Mouse (Mus musculus): ENCODE data around the gene Kdelr2. TPM values are rescaled to one million over a fixed set of nuclear protein-coding genes. Genes with fewer than 3 reads are reported as not detected.

Kdelr2 gene
- polyA plus RNA-seq, 1 experiment from 2014 or later: 196 TPM

GRCm38 (mm10) chr5:143463671-143464070 lies 60.0 kb downstream of the Kdelr2 start:
- no peak for DNase-seq (ENCODE audit: low spot score)
- 77% methylated on average over 11 of the region's 11 CpGs for WGBS
- no peak for ATAC-seq (replicated peaks; ENCODE audit: low FRiP score)

GRCm38 (mm10) chr5:143464100-143464756 lies 60.6 kb downstream of the Kdelr2 start, which contains the start of gene Daglb:
Gene Daglb (plus strand): TSS chr5:143464584.
- DNase-seq (ENCODE audit: low spot score) (peak; percentile 93), ATAC-seq (replicated peaks; ENCODE audit: low FRiP score) (peak; percentile 95)
- Histone ChIP-seq H3K9me3 (ENCODE audit: control insufficient read depth, low read length) (no peaks in the 10 kb centered on the region), H3K4me1 (replicated peaks; ENCODE audit: control insufficient read depth, insufficient read depth, low read length) (peaks cover 4% of the 10 kb centered on the region; the same call in 1 of the 2 replicates), H3K27me3 (ENCODE audit: control insufficient read depth, insufficient read depth, low read length) (no peaks in the 10 kb centered on the region), H3K36me3 (ENCODE audit: control insufficient read depth, insufficient read depth, low read length) (no peaks in the 10 kb centered on the region), H3K9ac (ENCODE audit: low read length) (peak within 1 kb of the TSS; percentile 82), H3K4me2 (ENCODE audit: low read depth, low read length, severe bottlenecking) (peak within 1 kb of the TSS; percentile 81), H3K27ac (ENCODE audit: low read depth, low read length) (no peak within 1 kb of the TSS), H3K4me3 (ENCODE audit: low read depth, low read length) (peak within 1 kb of the TSS; percentile 76)
- 3% methylated on average over 43 of the region's 43 CpGs for WGBS

More at GRCm38 (mm10) chr5:143463671-143464070, 60.0 kb downstream of the Kdelr2 start:
- H3K4me3 ChIP-seq (ENCODE audit: low read depth, low read length): peak overlapping the region; percentile 76
- peaks cover 4% of the 10 kb centered on the region; the same call in 1 of the 2 replicates for H3K4me1 ChIP-seq (replicated peaks; ENCODE audit: control insufficient read depth, insufficient read depth, low read length)
- peak overlapping the region; percentile 81 for H3K4me2 ChIP-seq (ENCODE audit: low read depth, low read length, severe bottlenecking)
- H3K9me3 ChIP-seq (ENCODE audit: control insufficient read depth, low read length): no peaks in the 10 kb centered on the region
- H3K27me3 ChIP-seq (ENCODE audit: control insufficient read depth, insufficient read depth, low read length): no peaks in the 10 kb centered on the region
- no peaks in the 10 kb centered on the region for H3K36me3 ChIP-seq (ENCODE audit: control insufficient read depth, insufficient read depth, low read length)
- peak overlapping the region; percentile 82 for H3K9ac ChIP-seq (ENCODE audit: low read length)
- no peak overlapping the region for H3K27ac ChIP-seq (ENCODE audit: low read depth, low read length)

- WGBS: under 1% methylated on average over 20 of the region's 20 CpGs
- no peak; the same call in 1 of the 2 replicates for ATAC-seq (replicated peaks; ENCODE audit: low FRiP score)
- DNase-seq (ENCODE audit: low spot score): no peak
- Histone ChIP-seq H3K4me3 (ENCODE audit: low read depth, low read length) (peak overlapping the region; percentile 76), H3K9ac (ENCODE audit: low read length) (peak overlapping the region; percentile 82), H3K27me3 (ENCODE audit: control insufficient read depth, insufficient read depth, low read length) (no peaks in the 10 kb centered on the region), H3K36me3 (ENCODE audit: control insufficient read depth, insufficient read depth, low read length) (0 out of 2 replicates have a peak, but pooled peaks cover under 1% of the 10 kb centered on the region), H3K9me3 (ENCODE audit: control insufficient read depth, low read length) (no peaks in the 10 kb centered on the region), H3K4me2 (ENCODE audit: low read depth, low read length, severe bottlenecking) (peak overlapping the region; percentile 81), H3K4me1 (replicated peaks; ENCODE audit: control insufficient read depth, insufficient read depth, low read length) (peaks cover 4% of the 10 kb centered on the region; the same call in 1 of the 2 replicates), H3K27ac (ENCODE audit: low read depth, low read length) (no peak overlapping the region)
Observed at GRCm38 (mm10) chr5:143464757-143465118, 61.1 kb downstream of the Kdelr2 start.

- ATAC-seq (replicated peaks; ENCODE audit: low FRiP score) (no peak), DNase-seq (ENCODE audit: low spot score) (no peak)
- Histone ChIP-seq H3K9me3 (ENCODE audit: control insufficient read depth, low read length) (no peaks in the 10 kb centered on the region), H3K4me3 (ENCODE audit: low read depth, low read length) (peak overlapping the region; percentile 76), H3K27ac (ENCODE audit: low read depth, low read length) (no peak overlapping the region), H3K4me2 (ENCODE audit: low read depth, low read length, severe bottlenecking) (peak overlapping the region; percentile 81), H3K27me3 (ENCODE audit: control insufficient read depth, insufficient read depth, low read length) (no peaks in the 10 kb centered on the region), H3K36me3 (ENCODE audit: control insufficient read depth, insufficient read depth, low read length) (0 out of 2 replicates have a peak, but pooled peaks cover 2% of the 10 kb centered on the region), H3K9ac (ENCODE audit: low read length) (peak overlapping the region; percentile 82), H3K4me1 (replicated peaks; ENCODE audit: control insufficient read depth, insufficient read depth, low read length) (peaks cover 4% of the 10 kb centered on the region; the same call in 1 of the 2 replicates)
- WGBS: 36% methylated on average over 23 of the region's 23 CpGs
Observed at GRCm38 (mm10) chr5:143465156-143466085, 61.8 kb downstream of the Kdelr2 start.

- no peak for ATAC-seq (replicated peaks; ENCODE audit: low FRiP score)
- Histone ChIP-seq H3K4me2 (ENCODE audit: low read depth, low read length, severe bottlenecking) (no peak overlapping the region), H3K4me1 (replicated peaks; ENCODE audit: control insufficient read depth, insufficient read depth, low read length) (peaks cover 4% of the 10 kb centered on the region; the same call in 1 of the 2 replicates), H3K27me3 (ENCODE audit: control insufficient read depth, insufficient read depth, low read length) (no peaks in the 10 kb centered on the region), H3K36me3 (ENCODE audit: control insufficient read depth, insufficient read depth, low read length) (0 out of 2 replicates have a peak, but pooled peaks cover 2% of the 10 kb centered on the region), H3K9ac (ENCODE audit: low read length) (no peak overlapping the region), H3K9me3 (ENCODE audit: control insufficient read depth, low read length) (no peaks in the 10 kb centered on the region), H3K4me3 (ENCODE audit: low read depth, low read length) (no peak overlapping the region), H3K27ac (ENCODE audit: low read depth, low read length) (no peak overlapping the region)
- WGBS: 93% methylated on average over 23 of the region's 23 CpGs
- DNase-seq (ENCODE audit: low spot score): no peak
Observed at GRCm38 (mm10) chr5:143466891-143467669, 63.4 kb downstream of the Kdelr2 start.

DNA sequence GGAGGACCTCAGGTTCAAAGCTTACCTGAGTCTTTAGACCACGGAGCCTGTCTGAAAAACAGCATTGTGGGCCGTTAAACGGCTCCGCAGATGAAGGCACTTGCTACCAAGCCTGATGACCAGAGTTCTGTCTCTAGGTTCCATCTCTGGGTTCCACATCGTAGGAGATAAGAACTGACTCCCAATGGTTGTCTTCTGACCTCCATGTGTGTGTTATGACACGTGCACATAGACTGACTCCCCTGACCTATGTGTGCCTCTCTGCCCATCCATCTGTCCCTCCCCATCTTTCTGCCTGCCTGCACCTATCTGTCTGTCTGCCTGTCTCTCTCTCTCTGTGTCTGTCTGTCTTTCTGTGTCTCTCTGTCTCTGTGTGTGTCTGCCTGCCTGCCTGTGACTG lies 64.3 kb downstream of the Kdelr2 start:
- Histone ChIP-seq H3K4me2 (ENCODE audit: low read depth, low read length, severe bottlenecking) (no peak overlapping the region), H3K27ac (ENCODE audit: low read depth, low read length) (no peak overlapping the region), H3K4me3 (ENCODE audit: low read depth, low read length) (no peak overlapping the region), H3K36me3 (ENCODE audit: control insufficient read depth, insufficient read depth, low read length) (0 out of 2 replicates have a peak, but pooled peaks cover 2% of the 10 kb centered on the region), H3K9ac (ENCODE audit: low read length) (no peak overlapping the region), H3K27me3 (ENCODE audit: control insufficient read depth, insufficient read depth, low read length) (no peaks in the 10 kb centered on the region), H3K9me3 (ENCODE audit: control insufficient read depth, low read length) (no peaks in the 10 kb centered on the region), H3K4me1 (replicated peaks; ENCODE audit: control insufficient read depth, insufficient read depth, low read length) (peaks cover 4% of the 10 kb centered on the region; the same call in 1 of the 2 replicates)
- WGBS: 92% methylated on average over 6 of the region's 6 CpGs
- DNase-seq (ENCODE audit: low spot score): no peak
- no peak for ATAC-seq (replicated peaks; ENCODE audit: low FRiP score)

DNA sequence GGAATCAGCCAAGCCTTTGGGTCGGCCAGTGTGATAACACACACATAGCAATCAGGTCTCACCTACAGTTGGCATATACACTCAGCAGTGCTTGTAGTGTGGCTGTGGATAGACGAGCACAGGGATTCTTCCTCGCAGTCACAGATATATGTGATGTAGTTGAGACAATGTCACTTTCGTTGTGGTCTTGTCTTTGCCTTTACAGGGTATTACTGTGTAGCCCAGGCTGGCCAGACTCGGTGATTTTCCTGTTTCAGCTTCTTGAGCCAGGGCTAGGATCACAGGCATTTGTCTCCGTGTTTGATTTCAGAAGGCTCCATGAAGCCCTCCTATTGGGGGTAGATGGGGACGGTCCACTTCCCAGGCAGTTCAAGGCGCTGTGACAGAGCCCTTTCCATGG lies 66.0 kb downstream of the Kdelr2 start:
- Histone ChIP-seq H3K36me3 (ENCODE audit: control insufficient read depth, insufficient read depth, low read length) (peaks cover 4% of the 10 kb centered on the region; the same call in 1 of the 2 replicates), H3K27me3 (ENCODE audit: control insufficient read depth, insufficient read depth, low read length) (no peaks in the 10 kb centered on the region), H3K4me2 (ENCODE audit: low read depth, low read length, severe bottlenecking) (no peak overlapping the region), H3K9ac (ENCODE audit: low read length) (no peak overlapping the region), H3K4me1 (replicated peaks; ENCODE audit: control insufficient read depth, insufficient read depth, low read length) (no peaks in the 10 kb centered on the region), H3K4me3 (ENCODE audit: low read depth, low read length) (no peak overlapping the region), H3K27ac (ENCODE audit: low read depth, low read length) (no peak overlapping the region), H3K9me3 (ENCODE audit: control insufficient read depth, low read length) (no peaks in the 10 kb centered on the region)
- 93% methylated on average over 8 of the region's 8 CpGs for WGBS
- no peak for ATAC-seq (replicated peaks; ENCODE audit: low FRiP score)
- peak; percentile 30 for DNase-seq (ENCODE audit: low spot score)

Data from forebrain, embryonic 11.5 days (tissue).